Mouse (Mus musculus) gastrocnemius, postnatal 25 days (tissue): Measurements from ENCODE around the gene Mpdu1. TPM values are rescaled to one million over a fixed set of nuclear protein-coding genes. Genes with fewer than 3 reads are reported as not detected.
"Not testable (repeated sequence)": the region's sequence is repeated elsewhere in the genome, so short reads cannot be mapped to it uniquely, and the experiment has no call there.

Experiments
- DNase-seq: peaks from one replicate; pipeline ENCODE4 v3.0.0; 2022
- microRNA-seq, 2 experiments: library from miRNA; unstranded; fragments of <30 nt; microRNA quantifications; one replicate each; pipeline ENCODE4 v1.2.0; 2021; ENCODE audit warnings: borderline replicate concordance in 2 of 2
- total RNA-seq, 2 experiments: library from RNA; stranded (reverse); gene quantifications; 1 replicate in 1 of 2; 2 replicates in 1 of 2; pipeline ENCODE4 v1.2.3; 2021

Gene Mpdu1
- total RNA-seq, 2 experiments from 2014 or later, result 6.6 to 10.0 TPM

- DNase-seq, result peak; percentile 64
Measured at GRCm38 (mm10) chr11:69621571-69622268, 40.7 kb downstream of the Mpdu1 start, which contains the start of gene Sat2. Gene Sat2, plus strand, starts transcription at chr11:69622024.

GRCm38 (mm10) chr11:69620394-69621081 is 41.9 kb downstream of the Mpdu1 start:
- DNase-seq, result no peak

- DNase-seq, result no peak
Measured at GRCm38 (mm10) chr11:69617805-69618204, 44.6 kb downstream of the Mpdu1 start, which contains the start of gene Shbg. Gene Shbg, minus strand, starts transcription at chr11:69617905.

GRCm38 (mm10) chr11:69616781-69617180 is 45.7 kb downstream of the Mpdu1 start:
- DNase-seq, result no peak

GRCm38 (mm10) chr11:69614257-69614588 is 48.2 kb downstream of the Mpdu1 start:
- not testable (repeated sequence) for DNase-seq

GRCm38 (mm10) chr11:69613553-69614256 is 48.7 kb downstream of the Mpdu1 start:
- DNase-seq, result peak; percentile 68

GRCm38 (mm10) chr11:69610899-69611298 is 51.5 kb downstream of the Mpdu1 start:
- no peak for DNase-seq

GRCm38 (mm10) chr11:69609416-69609815 is 53.0 kb downstream of the Mpdu1 start:
- no peak for DNase-seq

GRCm38 (mm10) chr11:69608525-69608924 is 53.9 kb downstream of the Mpdu1 start:
- DNase-seq, result no peak

GRCm38 (mm10) chr11:69606832-69607231 is 55.6 kb downstream of the Mpdu1 start:
- no peak for DNase-seq

Small RNAs within 50 kb of the gene (microRNA-seq; reads per million reads assigned to microRNA genes)
- gene Mir1934, result 0.79 to 2.9 reads per million in 2 experiments
- 0 reads per million in 2 experiments for gene Mir467f

Other genes with a start within 250 kb of the Mpdu1 start
- gene Kdm6b, start 249.0 kb downstream of the Mpdu1 start, total RNA-seq, result 10 to 100 TPM; 23.9 to 27.7 TPM
- under 1 TPM; 0.03 to 0.48 TPM for gene Dnah2, start 113.5 kb downstream of the Mpdu1 start, total RNA-seq
- under 1 TPM; 0.35 to 0.69 TPM for gene Efnb3, start 102.4 kb downstream of the Mpdu1 start, total RNA-seq
- 1 to 10 TPM; 3.4 to 3.7 TPM for gene Wrap53, start 82.4 kb downstream of the Mpdu1 start, total RNA-seq
- gene Trp53, start 82.3 kb downstream of the Mpdu1 start, total RNA-seq, result 10 to 100 TPM; 12.2 to 12.7 TPM
- 100 to 1,000 TPM; 365 to 378 TPM for gene Atp1b2, start 56.7 kb downstream of the Mpdu1 start, total RNA-seq
- under 1 TPM in 1 of 2 experiments, not detected in 1; 0.62 TPM for gene Shbg, start 44.7 kb downstream of the Mpdu1 start, total RNA-seq
- gene Sat2, start 40.6 kb downstream of the Mpdu1 start, total RNA-seq, result 1 to 10 TPM; 2.3 to 2.8 TPM
- 10 to 100 TPM; 76.0 to 77.1 TPM for gene Fxr2, start 29.7 kb downstream of the Mpdu1 start, total RNA-seq
- not detected for gene Sox15, start 7.3 kb downstream of the Mpdu1 start, total RNA-seq
- gene Cd68, start 3.5 kb upstream of the Mpdu1 start, total RNA-seq, result 1 to 10 TPM; 1.3 to 9.1 TPM
- gene Eif4a1, start 9.8 kb upstream of the Mpdu1 start, total RNA-seq, result 100 to 1,000 TPM in 1 of 2 experiments, 10 to 100 TPM in 1; 99.8 to 102 TPM
- gene Senp3, start 19.4 kb upstream of the Mpdu1 start, total RNA-seq, result 10 to 100 TPM; 19.1 to 23.5 TPM
- 1 to 10 TPM in 1 of 2 experiments, under 1 TPM in 1; 0.67 to 1.5 TPM for gene Tnfsf13, start 23.1 kb upstream of the Mpdu1 start, total RNA-seq
- 10 to 100 TPM in 1 of 2 experiments, 1 to 10 TPM in 1; 8.3 to 11.6 TPM for gene Tnfsf12, start 33.2 kb upstream of the Mpdu1 start, total RNA-seq
- 1 to 10 TPM in 1 of 2 experiments, under 1 TPM in 1; 0.87 to 2.1 TPM for gene Tnfsfm13, start 33.5 kb upstream of the Mpdu1 start, total RNA-seq
- gene Polr2a, start 96.0 kb upstream of the Mpdu1 start, total RNA-seq, result 10 to 100 TPM; 24.7 to 27.5 TPM
- gene Slc35g3, start 99.3 kb upstream of the Mpdu1 start, total RNA-seq, result not detected
- gene Zbtb4, start 103.3 kb upstream of the Mpdu1 start, total RNA-seq, result 10 to 100 TPM; 23.0 to 28.1 TPM
- gene Chrnb1, start 133.3 kb upstream of the Mpdu1 start, total RNA-seq, result 10 to 100 TPM; 36.2 to 53.1 TPM
- gene Fgf11, start 139.2 kb upstream of the Mpdu1 start, total RNA-seq, result 1 to 10 TPM; 6.3 to 6.7 TPM
- under 1 TPM; 0.18 to 0.35 TPM for gene Tmem102, start 143.0 kb upstream of the Mpdu1 start, total RNA-seq
- gene Gm39566, start 152.7 kb upstream of the Mpdu1 start, total RNA-seq, result not detected
- not detected for gene Spem2, start 155.8 kb upstream of the Mpdu1 start, total RNA-seq
- gene Spem1, start 159.5 kb upstream of the Mpdu1 start, total RNA-seq, result not detected
- 1 to 10 TPM; 3.1 to 3.9 TPM for gene Nlgn2, start 175.1 kb upstream of the Mpdu1 start, total RNA-seq
- 100 to 1,000 TPM; 126 to 144 TPM for gene Tmem256, start 175.9 kb upstream of the Mpdu1 start, total RNA-seq
- 10 to 100 TPM; 10.8 to 13.7 TPM for gene Plscr3, start 183.7 kb upstream of the Mpdu1 start, total RNA-seq
- gene Tnk1, start 196.1 kb upstream of the Mpdu1 start, total RNA-seq, result under 1 TPM in 1 of 2 experiments, not detected in 1; 0.11 TPM
- not detected for gene Tmem95, start 215.4 kb upstream of the Mpdu1 start, total RNA-seq
- gene Kctd11, start 218.8 kb upstream of the Mpdu1 start, total RNA-seq, result 1 to 10 TPM; 1.7 to 2.2 TPM
- under 1 TPM; 0.26 to 0.38 TPM for gene Acap1, start 232.9 kb upstream of the Mpdu1 start, total RNA-seq
- not detected for gene 2810408A11Rik, start 238.3 kb upstream of the Mpdu1 start, total RNA-seq
- 10 to 100 TPM; 25.4 to 26.0 TPM for gene Neurl4, start 238.4 kb upstream of the Mpdu1 start, total RNA-seq